Mouse (Mus musculus) heart, adult 18-20 months (tissue): ENCODE measurements at regions not wholly inside any gene's neighbourhood (a gene's known extent, or its start where the extent isn't known, plus 50 kb on each side); places are given as distances from the start of the nearest gene placed in this dataset.

Experiments
- DNase-seq, 2 experiments: peaks; one replicate each; pipeline ENCODE4 v3.0.0; 2021 to 2022; ENCODE audit warnings: mixed read lengths in 1 of 2

- DNase-seq: peak in 1 of 2 experiments; percentile 39
Measured at GRCm38 (mm10) chr14:105500966-105501741, 242.8 kb downstream of the Ndfip2 start.

- DNase-seq: no peak
Measured at GRCm38 (mm10) chr14:105499319-105499895, 241.0 kb downstream of the Ndfip2 start.

GRCm38 (mm10) chr14:105498155-105498906, 240.0 kb downstream of the Ndfip2 start:
- peak in 1 of 2 experiments; percentile 3 for DNase-seq

GRCm38 (mm10) chr14:105495161-105495560, 236.8 kb downstream of the Ndfip2 start:
- DNase-seq: no peak

GRCm38 (mm10) chr14:105494415-105494814, 236.0 kb downstream of the Ndfip2 start:
- no peak for DNase-seq

- DNase-seq: no peak
Measured at GRCm38 (mm10) chr14:105490158-105490557, 231.8 kb downstream of the Ndfip2 start.

- peak; percentile 46 to 66 for DNase-seq
Measured at GRCm38 (mm10) chr14:105483352-105484083, 225.1 kb downstream of the Ndfip2 start.

- peak in 1 of 2 experiments; percentile 49 for DNase-seq
Measured at GRCm38 (mm10) chr14:105482644-105483351, 224.4 kb downstream of the Ndfip2 start.

- DNase-seq: no peak
Measured at GRCm38 (mm10) chr14:105480048-105480447, 221.7 kb downstream of the Ndfip2 start.

GRCm38 (mm10) chr14:105474991-105475553, 216.7 kb downstream of the Ndfip2 start:
- peak; percentile 17 to 27 for DNase-seq

GRCm38 (mm10) chr14:105448919-105449458, 190.6 kb downstream of the Ndfip2 start:
- peak; percentile 16 to 32 for DNase-seq

- DNase-seq: no peak
Measured at GRCm38 (mm10) chr14:105447088-105447487, 188.7 kb downstream of the Ndfip2 start.

- DNase-seq: peak; percentile 8 to 22
Measured at GRCm38 (mm10) chr14:105435343-105435742, 177.0 kb downstream of the Ndfip2 start.

- DNase-seq: no peak
Measured at GRCm38 (mm10) chr14:105433456-105433855, 175.1 kb downstream of the Ndfip2 start.

- no peak for DNase-seq
Measured at GRCm38 (mm10) chr14:105432670-105433069, 174.3 kb downstream of the Ndfip2 start.

- DNase-seq: no peak
Measured at GRCm38 (mm10) chr14:105431584-105431983, 173.2 kb downstream of the Ndfip2 start.

GRCm38 (mm10) chr14:105429664-105430257, 171.4 kb downstream of the Ndfip2 start:
- DNase-seq: no peak

- DNase-seq: no peak
Measured at GRCm38 (mm10) chr14:105427474-105427901, 169.1 kb downstream of the Ndfip2 start.

GRCm38 (mm10) chr14:105426597-105427334, 168.4 kb downstream of the Ndfip2 start:
- DNase-seq: no peak

GRCm38 (mm10) chr14:105417967-105418366, 159.6 kb downstream of the Ndfip2 start:
- no peak for DNase-seq
